Mouse (Mus musculus): Measurements from ENCODE around the gene Acaa1b. TPM values are rescaled to one million over a fixed set of nuclear protein-coding genes. Genes with fewer than 3 reads are reported as not detected.

Acaa1b gene
- total RNA-seq, 2 experiments from 2014 or later: 12.5 to 19.8 TPM

GRCm38 (mm10) chr9:119144696-119145095, 12.2 kb downstream of the Acaa1b start:
- DNase-seq: no peak

- no peak for DNase-seq
Measured at GRCm38 (mm10) chr9:119143372-119143771, 13.5 kb downstream of the Acaa1b start.

GRCm38 (mm10) chr9:119142066-119142465, 14.8 kb downstream of the Acaa1b start:
- peak; percentile 49 to 60 for DNase-seq

GRCm38 (mm10) chr9:119138836-119139235, 18.1 kb downstream of the Acaa1b start:
- DNase-seq: no peak

GRCm38 (mm10) chr9:119130692-119131091, 26.2 kb downstream of the Acaa1b start:
- DNase-seq: no peak

GRCm38 (mm10) chr9:119128436-119129181, 28.3 kb downstream of the Acaa1b start:
- DNase-seq: no peak

GRCm38 (mm10) chr9:119122596-119123369, 34.1 kb downstream of the Acaa1b start:
- no peak for DNase-seq

- no peak for DNase-seq
Measured at GRCm38 (mm10) chr9:119120168-119120560, 36.7 kb downstream of the Acaa1b start.

GRCm38 (mm10) chr9:119119409-119120167, 37.3 kb downstream of the Acaa1b start:
- DNase-seq: no peak

GRCm38 (mm10) chr9:119114911-119115310, 42.0 kb downstream of the Acaa1b start:
- DNase-seq: no peak

GRCm38 (mm10) chr9:119110640-119111039, 46.3 kb downstream of the Acaa1b start:
- DNase-seq: no peak

- no peak for DNase-seq
Measured at GRCm38 (mm10) chr9:119109685-119110353, 47.1 kb downstream of the Acaa1b start.

GRCm38 (mm10) chr9:119107566-119107965, 49.3 kb downstream of the Acaa1b start:
- DNase-seq: peak; percentile 49 to 75

- DNase-seq: no peak
Measured at GRCm38 (mm10) chr9:119102783-119103113, 54.1 kb downstream of the Acaa1b start.

GRCm38 (mm10) chr9:119101992-119102782, 54.7 kb downstream of the Acaa1b start, which contains the start of gene Dlec1:
Gene Dlec1, plus strand, starts transcription at chr9:119102478.
- peak; percentile 79 to 86 for DNase-seq

- DNase-seq: peak; percentile 36 to 57
Measured at GRCm38 (mm10) chr9:119100177-119100898, 56.6 kb downstream of the Acaa1b start.
